Mouse (Mus musculus) brain, adult 2 months (tissue): ENCODE measurements around the gene Mlh3.
"Not testable (repeated sequence)": the region's sequence is repeated elsewhere in the genome, so short reads cannot be mapped to it uniquely, and the experiment has no call there.

Experiments
- DNase-seq: peaks from one replicate; pipeline ENCODE4 v3.0.0; 2011; ENCODE audit warnings: low read depth, low spot score

Mlh3 gene

DNA sequence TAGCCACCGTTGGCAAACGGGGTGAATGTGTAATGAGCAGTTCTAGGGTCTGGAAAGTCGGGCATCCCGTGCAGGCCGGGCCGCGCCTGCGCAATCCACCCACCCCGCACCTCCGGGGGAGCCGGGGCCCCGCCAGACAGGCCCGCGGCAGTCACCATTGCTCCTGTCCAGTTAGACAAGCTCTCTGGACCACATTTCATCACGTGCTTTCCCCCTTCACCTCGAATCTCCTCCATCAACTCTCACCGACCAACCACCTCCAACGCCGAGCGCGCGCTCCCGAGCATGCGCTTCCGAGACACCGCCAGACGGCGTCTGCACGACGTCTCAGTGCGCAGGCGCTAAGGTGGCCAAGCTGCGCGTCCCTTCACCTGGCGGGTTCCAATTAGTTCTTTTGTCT is at the start of gene Mlh3:
TSS of gene Mlh3 (minus strand) at position 281 of the 400 bp plus-strand sequence.
- DNase-seq: peak; percentile 97

DNA sequence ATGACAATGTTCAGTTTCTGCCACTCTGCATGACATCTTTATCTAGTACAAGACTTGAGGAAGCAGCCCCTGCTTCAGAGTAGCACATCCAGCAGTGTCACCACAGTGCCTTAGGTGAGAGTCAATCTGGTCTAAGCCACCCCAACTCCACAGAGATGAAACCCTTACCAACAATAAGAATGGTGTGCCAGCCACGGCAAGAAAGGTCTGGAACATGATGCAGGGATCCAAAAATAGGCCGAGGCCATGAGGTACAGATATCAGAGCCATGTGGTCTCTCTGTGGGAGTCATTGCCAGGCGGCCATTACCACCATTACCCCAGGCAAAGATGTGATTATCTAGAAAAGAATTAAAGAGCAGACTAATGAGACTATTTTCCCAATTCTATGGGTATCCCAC is 38.3 kb upstream of the Mlh3 start:
- peak; percentile 74 for DNase-seq

DNA sequence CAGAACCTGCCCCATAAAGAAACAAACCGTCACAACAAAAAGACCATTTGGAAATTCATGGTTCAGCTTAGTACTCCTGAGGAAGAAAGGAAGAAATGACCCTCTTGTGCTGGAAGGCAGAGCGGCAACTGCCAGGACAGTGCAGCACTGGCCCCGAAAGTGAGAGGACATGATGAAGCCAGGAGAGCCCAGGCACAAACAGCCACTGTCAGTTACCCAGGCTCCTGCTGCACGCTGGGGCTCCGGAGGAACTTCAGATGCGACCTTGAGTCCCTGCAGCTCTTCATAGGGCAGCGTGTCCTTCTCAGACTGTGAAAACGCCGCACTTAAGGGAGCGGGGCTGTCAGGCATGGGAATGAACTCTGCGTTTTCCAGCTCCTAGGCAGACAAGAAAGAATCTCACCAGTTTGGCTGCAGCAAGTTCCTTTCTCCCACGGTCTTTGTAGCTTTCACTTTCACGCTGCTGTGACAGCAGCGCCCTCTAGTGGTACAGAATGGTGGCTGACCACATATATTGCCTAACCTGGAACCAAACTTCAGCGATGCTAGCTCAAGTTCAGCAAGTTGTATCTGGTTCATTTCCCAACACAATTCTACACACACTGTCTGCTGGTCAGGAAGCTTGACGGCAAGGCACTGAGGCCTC is 35.0 kb upstream of the Mlh3 start:
- peak; percentile 91 for DNase-seq

DNA sequence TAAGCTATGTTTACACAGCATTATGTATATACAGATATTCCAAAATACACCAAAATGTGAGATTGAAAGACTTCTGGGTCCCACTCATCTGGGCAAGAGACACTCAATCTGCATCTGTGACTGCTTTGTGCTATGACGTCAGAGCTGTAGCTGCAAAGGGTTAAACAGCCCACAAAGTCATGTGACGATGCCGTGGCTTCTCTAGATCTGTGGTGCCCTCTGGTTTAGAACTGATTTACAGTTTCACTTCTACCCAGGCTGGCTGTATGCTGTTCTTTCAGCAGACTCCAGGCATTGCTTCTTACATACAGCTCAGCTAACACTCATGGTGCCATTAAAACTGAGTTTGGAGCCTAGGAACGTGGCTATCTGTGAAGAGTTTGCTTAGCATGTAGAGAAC is 34.3 kb upstream of the Mlh3 start:
- DNase-seq: peak; percentile 27

DNA sequence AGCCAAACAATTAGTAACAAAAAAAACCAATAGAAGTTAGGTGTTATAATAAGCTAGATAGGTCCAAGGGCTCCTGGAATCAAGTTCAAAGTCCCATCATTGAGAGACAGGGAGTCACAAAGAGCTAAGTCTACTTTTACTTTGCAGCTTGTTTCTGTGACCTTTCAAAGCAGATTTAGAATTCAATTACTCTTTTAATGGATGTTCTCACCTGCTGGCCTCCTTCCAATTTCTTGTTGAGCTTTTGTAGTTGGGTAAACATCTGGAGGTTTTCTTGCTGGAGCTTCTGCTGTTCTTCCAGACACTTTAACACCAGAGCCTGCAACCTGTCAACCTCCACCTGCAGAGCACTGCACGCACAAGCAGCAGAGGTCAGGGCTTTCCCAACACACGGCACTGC is 32.9 kb upstream of the Mlh3 start:
- no peak for DNase-seq

DNA sequence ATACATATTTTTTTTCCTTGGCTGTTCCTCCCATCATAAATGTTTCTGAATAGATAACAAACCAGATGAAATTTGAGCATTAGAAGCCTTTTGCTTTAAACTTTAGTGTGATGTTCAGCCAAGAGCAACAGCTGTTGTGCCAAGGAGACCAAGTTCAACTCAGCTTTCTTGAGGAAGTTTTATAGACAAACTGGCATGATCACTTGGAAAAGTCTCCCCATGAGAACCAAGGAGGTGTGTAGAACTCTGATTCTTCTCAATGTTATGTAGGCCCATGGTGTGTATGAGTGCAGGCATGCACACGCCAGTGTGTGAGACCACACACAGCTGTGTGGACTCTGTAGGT is 28.4 kb upstream of the Mlh3 start:
- DNase-seq: no peak

DNA sequence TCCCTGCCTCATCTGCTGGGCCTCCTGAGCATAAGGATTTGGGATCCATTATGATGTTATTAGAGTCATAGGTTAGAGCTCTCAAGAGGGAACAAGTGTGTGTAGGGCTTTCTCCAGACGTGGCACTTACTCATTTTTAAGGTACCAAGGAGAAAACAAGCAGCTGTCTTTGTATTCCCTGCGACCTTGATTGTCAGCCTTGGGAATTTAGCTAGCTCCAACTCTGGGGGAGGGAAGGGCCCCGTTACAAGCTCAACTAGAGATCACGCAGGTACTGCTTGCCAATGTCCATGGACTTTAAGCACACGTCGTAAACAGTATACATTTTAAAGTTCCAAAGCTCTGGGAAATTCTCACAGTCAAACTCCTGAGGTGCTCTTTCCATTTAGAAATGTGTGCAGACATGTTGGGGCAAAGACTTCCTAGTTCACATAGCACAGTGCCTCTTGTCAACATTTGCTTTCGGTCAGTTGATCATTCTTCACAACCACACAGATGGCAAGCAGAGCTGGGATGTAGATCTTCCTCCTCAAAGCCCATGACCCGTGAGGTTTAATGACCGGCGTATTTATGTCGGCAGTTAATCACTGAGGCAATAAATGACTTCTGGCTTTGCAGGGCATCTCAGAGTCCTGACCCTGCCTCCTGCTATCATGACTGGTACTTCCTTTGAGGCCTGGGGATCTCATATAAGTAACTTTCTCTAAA is 27.9 kb upstream of the Mlh3 start:
- no peak for DNase-seq

DNA sequence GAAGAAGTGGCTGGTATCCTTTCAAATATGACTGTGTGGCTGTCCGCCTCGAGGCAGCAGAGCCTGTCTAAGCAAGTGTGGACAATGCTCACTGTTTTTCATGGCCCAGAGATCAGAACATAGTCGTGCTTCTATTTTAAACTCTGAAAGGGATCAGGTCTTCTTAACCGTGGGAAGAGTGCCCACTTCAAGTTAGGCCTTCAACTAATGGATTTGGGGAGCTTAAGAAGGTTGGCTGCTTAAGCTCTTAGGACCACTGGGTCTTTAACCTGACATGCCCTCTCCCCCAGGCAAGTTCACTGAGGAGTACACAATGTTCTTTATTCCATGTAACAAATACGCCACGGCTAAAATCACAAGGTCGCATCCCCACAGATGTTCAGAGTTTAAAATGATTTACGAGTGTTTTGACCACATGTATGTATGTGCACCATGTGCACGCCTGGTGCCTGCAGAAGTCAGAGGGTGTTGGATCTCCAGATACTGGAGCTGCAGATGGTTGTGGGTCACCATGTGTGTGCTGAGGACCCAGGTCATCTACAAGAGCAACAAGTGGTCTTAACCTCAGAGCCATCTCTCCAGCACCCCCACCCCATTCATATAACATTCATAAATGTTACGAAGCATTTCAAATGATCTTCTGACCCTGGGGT is 27.1 kb upstream of the Mlh3 start:
- no peak for DNase-seq

DNA sequence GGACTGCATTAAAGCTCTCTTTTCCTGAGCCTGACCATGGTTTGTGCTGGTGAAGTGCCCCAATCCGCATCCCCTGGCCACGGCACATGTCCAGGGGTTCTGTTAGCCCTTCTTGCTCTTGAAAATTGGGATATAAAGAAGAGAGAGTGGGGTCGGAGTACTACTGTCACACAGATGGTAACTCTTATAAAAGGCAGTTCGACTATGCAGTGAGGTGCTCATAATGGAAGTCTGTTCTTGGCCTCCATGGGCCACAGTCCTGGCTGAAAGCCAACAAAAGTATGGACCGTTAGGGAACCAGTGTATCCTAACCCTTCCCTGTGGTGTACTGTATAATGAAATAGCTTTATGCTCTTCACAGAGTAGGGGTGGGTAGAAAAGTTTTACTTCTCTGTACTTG is 26.5 kb upstream of the Mlh3 start:
- no peak for DNase-seq

DNA sequence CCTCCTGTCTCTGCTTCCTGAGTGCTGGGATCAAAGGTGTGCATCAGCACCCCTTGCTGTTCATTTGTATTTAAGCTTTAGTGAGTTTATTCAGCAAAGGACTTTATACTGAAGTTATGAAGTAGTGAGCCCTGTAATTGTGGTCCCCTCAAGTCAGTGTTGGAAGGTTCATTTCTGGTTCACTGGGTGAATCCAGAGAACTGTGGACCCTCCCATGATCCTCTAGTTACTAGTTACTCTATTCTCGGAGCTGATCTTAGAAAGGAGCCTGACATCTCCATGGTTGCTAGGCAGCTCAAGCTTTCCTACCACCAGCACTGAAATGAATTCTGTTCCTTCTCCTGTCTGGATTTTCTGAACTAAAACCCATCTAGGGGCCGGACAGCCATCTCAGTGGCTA is 25.1 kb upstream of the Mlh3 start:
- no peak for DNase-seq

DNA sequence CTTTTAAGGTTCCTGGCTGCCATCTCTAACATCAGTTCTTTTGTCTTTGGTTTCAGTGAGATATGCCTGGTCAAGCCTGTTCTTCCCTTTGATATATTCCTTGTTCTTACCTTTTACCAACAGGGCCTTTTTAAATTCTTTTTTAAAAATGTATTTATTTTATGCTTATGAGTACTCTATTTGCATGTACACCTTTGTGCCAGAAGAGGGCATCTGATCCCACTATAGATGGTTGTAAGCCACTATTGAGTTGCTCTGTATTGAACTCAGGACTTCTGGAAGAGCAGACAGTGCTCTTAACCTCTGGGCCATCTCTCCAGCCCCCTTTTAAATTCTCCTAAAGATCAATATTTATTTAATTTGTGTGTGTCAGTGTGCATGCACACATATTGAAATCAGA is 22.5 kb upstream of the Mlh3 start:
- no peak for DNase-seq

DNA sequence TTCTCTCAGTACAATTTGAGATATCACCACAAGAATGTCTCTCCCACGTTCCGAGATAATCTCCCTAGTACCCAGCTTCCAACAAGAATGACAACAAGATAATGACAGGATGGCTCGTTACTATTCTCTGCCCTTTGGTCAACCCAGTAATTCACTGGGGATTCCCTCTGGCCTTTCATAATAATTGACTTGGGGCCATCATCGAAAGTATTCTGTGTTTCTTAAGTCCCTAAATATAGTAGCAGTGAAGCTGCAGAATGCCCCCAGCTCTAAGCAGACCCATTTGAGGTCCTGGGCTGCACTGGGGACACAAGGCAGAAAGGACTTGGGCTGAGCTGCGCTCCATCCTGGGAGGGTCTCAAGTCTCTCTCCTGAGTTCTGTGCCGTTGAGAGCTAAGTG is 21.9 kb upstream of the Mlh3 start:
- no peak for DNase-seq

DNA sequence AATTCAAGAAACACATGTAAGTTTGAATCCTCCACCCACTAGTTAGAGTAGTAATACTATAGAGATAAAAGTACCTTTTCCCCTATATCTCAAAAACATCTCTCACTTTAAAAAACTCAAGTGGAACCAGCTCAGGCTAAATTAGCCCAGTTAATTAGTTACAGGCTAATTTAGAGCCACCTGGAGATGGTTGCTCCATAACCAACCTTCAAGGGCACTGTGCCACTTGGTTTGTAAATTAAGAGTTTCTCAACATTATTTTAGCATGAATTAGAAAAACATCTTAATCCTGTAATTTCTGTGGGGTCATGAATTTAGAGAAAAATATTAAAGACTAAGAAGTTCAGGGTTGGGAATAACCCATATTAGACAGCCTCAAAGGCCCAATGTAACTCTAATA is 21.1 kb upstream of the Mlh3 start:
- no peak for DNase-seq

DNA sequence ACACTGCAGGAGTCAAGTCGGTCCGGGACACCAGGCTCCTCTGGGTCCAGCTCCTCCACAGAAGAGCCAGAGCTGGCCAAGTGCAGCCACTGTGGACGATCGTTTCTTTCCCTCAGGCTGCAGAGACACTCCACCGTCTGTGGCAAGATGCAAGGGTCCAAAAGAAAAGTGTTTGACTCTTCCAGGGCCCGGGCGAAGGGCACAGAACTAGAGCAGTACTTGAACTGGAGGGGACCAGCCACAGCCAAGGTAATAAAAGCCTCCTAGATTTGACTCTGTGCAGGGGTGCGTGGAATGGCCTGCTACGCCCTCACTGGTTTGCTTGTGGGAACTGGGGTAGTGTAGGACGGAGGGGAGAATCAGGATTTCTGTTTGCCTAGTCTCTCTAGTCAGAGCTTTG is 20.2 kb upstream of the Mlh3 start:
- DNase-seq: no peak

DNA sequence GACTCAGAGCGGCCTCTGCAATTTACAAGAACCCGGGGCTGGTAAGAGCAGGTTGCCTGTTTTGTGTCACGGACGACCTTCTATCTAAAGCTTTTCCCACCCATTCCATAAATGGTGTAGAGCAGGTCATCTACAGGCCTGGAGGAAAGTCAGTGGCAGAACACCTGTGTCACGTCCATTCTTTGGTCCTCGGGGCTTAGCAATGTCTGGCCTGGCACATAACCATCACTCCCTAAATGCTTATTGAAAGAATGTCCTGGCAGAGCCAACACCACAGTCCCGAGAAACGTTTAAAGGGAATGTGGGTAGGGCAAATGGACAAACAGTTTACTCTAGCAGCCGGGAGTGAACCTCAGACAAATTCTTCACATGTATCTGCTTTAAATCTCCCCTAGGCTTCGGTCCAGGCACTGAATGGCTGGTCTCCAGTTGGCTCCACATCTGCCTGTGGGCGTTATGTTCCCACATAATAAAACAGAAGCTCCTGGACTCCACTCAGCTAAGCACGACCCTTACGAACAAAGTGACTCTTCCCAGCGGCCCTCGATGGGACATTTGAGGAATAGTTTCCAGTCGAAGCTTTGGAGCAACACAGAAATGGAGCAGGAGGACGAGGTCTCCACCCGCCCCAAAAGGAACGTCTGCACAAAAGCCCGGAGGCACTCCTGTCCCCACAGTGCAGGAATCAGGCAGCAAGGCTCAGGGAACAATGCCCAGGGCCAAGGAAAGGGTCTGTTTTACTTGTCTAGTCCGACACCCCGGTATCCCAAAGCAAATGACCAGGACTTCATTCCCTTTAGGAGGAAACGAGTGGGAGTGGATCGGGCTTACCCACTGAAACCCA is 19.0 kb upstream of the Mlh3 start:
- DNase-seq: no peak

DNA sequence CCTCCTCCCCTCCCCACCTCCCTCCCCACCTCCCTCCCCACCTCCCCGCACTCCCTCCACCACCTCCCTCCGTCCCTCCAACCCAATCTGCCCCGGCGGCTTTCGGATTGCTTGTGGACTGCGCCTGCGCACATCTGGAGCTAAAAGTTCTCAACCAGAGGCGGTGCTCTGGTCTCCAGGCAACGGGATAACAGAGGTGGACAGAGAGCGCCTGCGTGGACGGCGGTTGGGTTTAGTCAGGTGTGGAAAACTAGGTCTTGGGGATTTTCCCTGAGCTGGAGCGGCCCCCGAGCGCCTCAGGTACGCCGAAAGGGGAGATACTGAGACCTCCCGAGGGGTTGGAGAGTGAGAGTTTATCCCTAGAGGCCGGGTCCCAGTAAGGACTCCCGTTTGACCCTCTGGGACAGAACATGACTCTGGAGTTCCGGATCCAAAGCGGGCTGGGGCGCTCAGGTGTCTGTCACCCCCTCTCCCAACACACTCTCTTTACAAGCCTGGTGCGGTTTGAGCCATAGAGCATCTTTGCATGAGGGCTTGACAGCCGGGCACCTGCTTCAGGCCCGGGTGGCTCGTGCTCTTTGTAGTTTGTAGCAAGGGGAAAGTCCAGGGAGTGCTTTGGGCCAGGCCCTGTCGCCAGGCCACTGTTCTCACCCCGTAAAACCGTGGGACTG is 18.2 kb upstream of the Mlh3 start, which contains the start of gene Zc2hc1c:
TSS of gene Zc2hc1c (plus strand) at position 106 of the 671 bp plus-strand sequence.
- DNase-seq: peak; percentile 91

DNA sequence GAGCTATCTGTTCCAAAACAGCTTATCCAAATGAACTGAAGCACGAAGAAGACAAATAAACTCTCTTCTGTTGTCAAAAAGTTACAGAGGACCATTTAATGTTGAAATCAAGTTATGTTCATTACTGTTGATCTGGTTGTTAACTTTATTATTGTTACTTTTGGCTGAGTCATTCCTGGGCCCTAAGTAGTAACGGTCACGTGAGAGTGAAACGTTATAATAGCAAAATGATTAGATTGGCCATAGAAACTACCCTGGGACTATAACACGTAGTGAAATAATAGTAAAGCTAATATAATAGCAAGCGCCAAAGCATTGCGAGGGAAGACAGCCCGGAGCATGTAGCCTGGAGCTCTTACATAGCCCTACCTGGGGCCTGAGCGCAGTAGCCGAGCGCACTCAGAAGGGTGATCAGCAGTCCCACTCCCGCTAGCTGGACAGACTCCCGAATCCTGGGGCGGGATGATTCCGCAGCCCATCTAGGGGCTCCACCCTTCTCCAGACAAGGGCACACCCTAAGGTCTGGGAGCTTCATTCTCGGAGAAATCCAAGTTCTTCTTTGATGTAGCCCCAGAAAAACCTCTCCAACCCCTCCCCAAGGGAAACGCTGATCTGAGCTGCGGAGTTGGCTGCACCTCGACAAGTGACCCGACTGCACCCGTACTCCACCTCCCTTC is 17.5 kb upstream of the Mlh3 start, which contains the start of gene Acyp1:
TSS of gene Acyp1 (minus strand) at position 630 of the 677 bp plus-strand sequence.
- peak; percentile 29 for DNase-seq

DNA sequence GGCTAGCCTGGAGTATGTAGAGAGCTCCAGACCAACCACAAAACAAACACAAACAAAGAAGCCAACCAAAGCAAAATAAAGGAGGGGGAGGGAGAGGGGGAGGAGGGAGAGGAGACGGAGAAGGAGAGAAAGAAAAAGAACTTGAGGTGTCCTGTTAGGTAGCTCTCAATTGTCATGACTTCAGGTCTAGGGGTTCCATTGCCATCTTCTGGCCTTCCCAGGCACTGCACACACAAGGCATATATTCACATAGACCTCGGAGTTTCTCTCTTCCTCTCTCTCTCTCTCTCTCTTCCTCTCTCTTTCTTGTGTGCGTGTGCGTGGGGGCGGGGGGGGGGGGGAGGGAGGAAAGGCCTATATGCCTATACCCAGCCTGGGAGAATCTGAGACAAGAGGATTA is 16.5 kb upstream of the Mlh3 start:
- no peak for DNase-seq

DNA sequence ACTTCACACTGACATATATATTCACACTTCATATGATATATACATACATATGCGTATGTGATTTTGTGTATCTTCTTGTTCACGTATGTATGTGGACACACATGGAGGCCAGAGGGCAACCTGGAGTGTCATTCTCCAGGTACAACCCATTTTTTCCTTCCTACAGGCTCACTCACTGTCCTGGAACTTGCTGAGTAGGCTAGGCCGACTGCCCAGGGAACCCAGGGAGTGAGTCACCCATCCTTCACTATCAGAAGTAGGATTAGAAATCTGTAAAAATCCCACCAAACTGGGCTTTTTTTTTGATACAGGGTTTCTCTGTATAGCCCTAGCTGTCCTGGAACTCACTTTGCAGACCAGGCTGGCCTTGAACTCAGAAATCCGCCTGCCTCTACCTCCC is 14.6 kb upstream of the Mlh3 start:
- no peak for DNase-seq

DNA sequence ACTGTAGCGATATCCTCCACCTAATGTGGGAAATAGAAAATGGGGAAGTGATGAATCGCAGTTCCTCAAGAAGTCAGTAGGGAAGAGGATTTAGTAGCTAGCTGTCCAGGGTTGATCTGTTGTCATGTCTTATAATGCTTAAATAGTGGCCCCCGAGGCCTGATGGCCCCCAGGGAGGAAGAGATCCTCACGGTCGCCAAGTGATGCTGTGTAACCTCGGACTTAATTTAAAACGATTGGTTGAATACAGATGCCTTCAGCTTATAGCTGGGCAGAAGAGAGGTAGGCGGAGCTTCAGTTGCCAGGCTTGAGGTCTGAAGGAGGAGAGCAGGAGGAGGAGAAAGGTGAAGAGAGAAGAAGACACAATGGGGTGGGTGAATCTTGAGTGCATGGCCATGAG is 13.9 kb upstream of the Mlh3 start:
- no peak for DNase-seq

DNA sequence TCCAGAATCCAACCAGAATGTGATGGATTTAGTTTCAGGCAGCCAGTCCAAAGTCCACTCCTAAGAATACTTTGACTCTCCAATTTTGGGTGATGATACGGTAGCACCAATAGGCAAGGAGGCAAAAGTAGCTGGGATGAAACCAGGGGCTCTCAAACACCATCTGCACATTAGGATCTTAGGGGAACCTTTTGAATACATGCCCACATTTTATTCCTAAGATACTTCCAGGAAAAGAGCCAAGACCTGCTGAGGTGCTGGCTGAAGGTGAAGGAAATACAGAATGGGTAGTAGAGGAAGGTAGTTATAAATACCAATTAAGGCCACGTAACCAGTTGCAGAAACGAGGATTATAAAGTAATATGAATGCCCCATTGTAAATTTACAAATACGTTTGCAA is 11.4 kb upstream of the Mlh3 start:
- DNase-seq: not testable (repeated sequence)
